Mouse (Mus musculus) heart, adult 2 months (tissue): ENCODE data around the gene Ppp1r35. TPM values are rescaled to one million over a fixed set of nuclear protein-coding genes. Genes with fewer than 3 reads are reported as not detected.
A peak's percentile ranks its signal among the peaks of the same experiment; 100 is the strongest.

Experiments
- DNase-seq, 2 experiments: peaks; one replicate each; pipeline ENCODE4 v3.0.0; 2021
- H3K27ac ChIP-seq: fragments of 200-600 bp; 2 replicates; pipeline ENCODE4 v1.8.1; 2022
- H3K27me3 ChIP-seq: fragments of 200-500 bp; 2 replicates; pipeline ENCODE4 v1.6.1; 2012; ENCODE audit warnings: mild to moderate bottlenecking, low read length, inconsistent platforms, mixed read lengths; ENCODE audit not compliant: control insufficient read depth, insufficient read depth
- H3K36me3 ChIP-seq: fragments of 200-500 bp; 2 replicates; pipeline ENCODE4 v1.6.1; 2012; ENCODE audit warnings: low read length, inconsistent platforms; ENCODE audit not compliant: control insufficient read depth, insufficient read depth
- H3K4me1 ChIP-seq: fragments of 200-500 bp; 2 replicates; pipeline ENCODE4 v1.6.1; 2011; ENCODE audit warnings: low read length; ENCODE audit not compliant: control insufficient read depth, insufficient read depth
- H3K4me3 ChIP-seq: fragments of 200-600 bp; 2 replicates; pipeline ENCODE4 v1.8.1; 2022
- H3K79me2 ChIP-seq: fragments of 200-500 bp; replicated peaks from 2 replicates; pipeline ENCODE4 v1.6.1; 2012; ENCODE audit warnings: mild to moderate bottlenecking, inconsistent platforms, low read length, moderate library complexity, mixed read lengths; ENCODE audit not compliant: control insufficient read depth, insufficient read depth
- H3K9ac ChIP-seq: fragments of 200-500 bp; 2 replicates; pipeline ENCODE4 v1.6.1; 2012; ENCODE audit warnings: low read depth, mild to moderate bottlenecking, control low read depth, inconsistent platforms, low read length, mixed read lengths
- CTCF ChIP-seq: fragments of 200-600 bp; IDR thresholded peaks from 2 replicates; pipeline ENCODE4 v1.8.1; 2022; ENCODE audit warnings: antibody characterized with exemption, mild to moderate bottlenecking, moderate library complexity
- EP300 ChIP-seq: fragments of 200-500 bp; IDR thresholded peaks from 2 replicates; pipeline ENCODE4 v1.6.1; 2011; ENCODE audit warnings: low read depth, low read length, control low read depth; ENCODE audit not compliant: insufficient read depth
- POLR2A ChIP-seq: fragments of 200-500 bp; IDR thresholded peaks from 2 replicates; pipeline ENCODE4 v1.6.1; 2011; ENCODE audit warnings: mild to moderate bottlenecking, low read depth, low read length, control low read depth; ENCODE audit not compliant: insufficient read depth
- WGBS: fragments of 180-500 bp; shearing (Covaris S2); methylation state at CpG from one replicate; pipeline ENCODE4 v1.1.7; 2018; 5-methylcytosine and 5-hydroxymethylcytosine counted together
- intact Hi-C: fragments of 180-260 bp; cut with DNase I; formaldehyde crosslinking; loops from one replicate; pipeline ENCODE4 v1.15.1; 2025
- polyA plus RNA-seq: library from polyadenylated mRNA; depleted of rRNA; stranded (reverse); fragments of >200 nt; gene quantifications from 2 replicates; pipeline ENCODE4 v1.2.3, GENCODE M21; 2012
- total RNA-seq, 2 experiments: library from RNA; stranded (reverse); gene quantifications; 2 replicates each; pipeline ENCODE4 v1.2.3; 2021

Gene Ppp1r35
- total and polyA plus RNA-seq, 3 experiments: 7.4 to 12.0 (median 10.8) TPM

GRCm38 (mm10) chr5:137786109-137786942 lies 7.7 kb downstream of the Ppp1r35 start:
- Histone ChIP-seq H3K4me1 (peaks cover 19% of the 10 kb centered on the region), H3K9ac (peak overlapping the region; percentile 82), H3K4me3 (peak overlapping the region; percentile 64), H3K36me3 (peaks cover 11% of the 10 kb centered on the region), H3K27ac (peak overlapping the region; percentile 97), H3K27me3 (no peaks in the 10 kb centered on the region), H3K79me2 (peaks cover 4% of the 10 kb centered on the region; the same call in 1 of the 2 replicates)
- intact Hi-C loops: loop anchor here (2.0 to 10.0 kb wide), 4 partner anchors 254 to 802 kb away; partner anchors contain the start of genes Epo, Gnb2, Plod3 and Pop7
- TF ChIP-seq EP300 (peak; percentile 75; the same call in 1 of the 2 replicates), POLR2A (peak; percentile 99), CTCF (no peak)
- WGBS: under 1% methylated on average over 79 of the region's 79 CpGs
- peak; percentile 98 to 99 for DNase-seq

GRCm38 (mm10) chr5:137787151-137787928 lies 8.7 kb downstream of the Ppp1r35 start, which contains the start of the genes Mepce and Zcwpw1:
Mepce (minus strand) TSS chr5:137787655.
Zcwpw1 (plus strand) TSS chr5:137787798.
- Histone ChIP-seq H3K9ac (peak within 1 kb of the TSS; percentile 81), H3K36me3 (peaks cover 11% of the 10 kb centered on the region), H3K4me1 (peaks cover 19% of the 10 kb centered on the region), H3K27me3 (no peaks in the 10 kb centered on the region), H3K27ac (peak within 1 kb of the TSS; percentile 97), H3K4me3 (peak within 1 kb of the TSS; percentile 64), H3K79me2 (peaks cover 4% of the 10 kb centered on the region; the same call in 1 of the 2 replicates)
- peak; percentile 85 for TF ChIP-seq EP300
- TF ChIP-seq CTCF: peak; percentile 83
- TF ChIP-seq POLR2A: peak; percentile 77
- WGBS: under 1% methylated on average over 48 of the region's 48 CpGs
- intact Hi-C loops: loop anchor here (2.0 to 10.0 kb wide), 4 partner anchors 255 to 803 kb away; partner anchors contain the start of genes Epo, Gnb2, Plod3 and Pop7
- DNase-seq: peak; percentile 96 to 98

DNA sequence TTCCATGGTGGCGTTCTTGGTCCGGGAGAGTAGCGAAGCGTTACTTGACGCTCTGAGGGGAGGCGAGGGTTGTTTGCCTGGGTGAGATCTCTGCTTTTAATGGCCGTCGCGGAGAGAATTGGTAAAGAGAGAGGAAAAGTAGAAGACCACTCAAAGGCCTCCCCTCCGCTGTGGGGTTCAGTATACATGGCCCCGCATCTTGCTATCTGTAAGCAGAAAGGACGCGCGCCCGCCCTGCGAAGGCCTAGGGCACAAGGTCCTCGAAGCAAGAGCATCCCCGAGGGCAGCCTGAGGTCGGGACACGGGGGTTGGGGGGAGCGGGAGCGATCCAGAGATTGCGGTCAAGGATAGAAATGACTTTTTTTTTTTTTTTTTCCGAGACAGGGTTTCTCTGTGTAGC lies 9.5 kb downstream of the Ppp1r35 start:
- no peak overlapping the region for H3K27ac ChIP-seq
- intact Hi-C loops: loop anchor here (5.0 to 10.0 kb wide), 3 partner anchors 283 to 803 kb away; partner anchors contain the start of genes Plod3, Pop7, Zfp113 and Znhit1
- DNase-seq: peak in 1 of 2 experiments; percentile 23
- TF ChIP-seq POLR2A (no peak), CTCF (no peak), EP300 (no peak)
- H3K36me3 ChIP-seq: peaks cover 11% of the 10 kb centered on the region
- H3K9ac ChIP-seq: no peak overlapping the region
- no peaks in the 10 kb centered on the region for H3K27me3 ChIP-seq
- peaks cover 4% of the 10 kb centered on the region; the same call in 1 of the 2 replicates for H3K79me2 ChIP-seq
- 70% methylated on average over 24 of the region's 24 CpGs for WGBS
- peak overlapping the region; percentile 64 for H3K4me3 ChIP-seq
- H3K4me1 ChIP-seq: peaks cover 18% of the 10 kb centered on the region

DNA sequence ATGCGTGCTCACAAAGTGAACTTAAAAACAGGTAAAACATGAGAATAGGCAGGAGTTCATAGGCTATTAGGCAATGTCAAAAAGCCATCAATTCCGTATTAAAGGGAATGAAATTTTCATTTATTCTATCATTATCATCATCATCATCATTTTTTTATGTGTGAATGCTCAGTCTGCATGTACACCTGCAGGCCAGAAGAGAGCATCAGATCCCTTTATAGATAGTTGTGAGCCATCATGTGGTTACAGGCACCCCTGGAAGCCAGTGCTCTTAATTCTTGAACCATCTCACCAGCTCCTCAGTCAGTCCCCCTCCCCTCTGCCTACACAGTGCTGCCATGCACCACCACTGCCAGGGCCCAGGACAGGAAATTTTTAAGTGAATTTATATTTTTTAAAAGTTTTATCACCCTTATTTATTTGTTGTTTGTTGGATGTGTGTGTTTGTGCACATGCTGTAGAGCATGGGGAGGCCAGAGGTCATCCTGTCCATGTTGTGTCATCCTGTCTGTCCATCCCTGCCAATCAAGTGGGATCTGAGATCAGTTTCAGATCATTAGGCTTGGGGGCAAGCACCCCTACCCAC lies 10.4 kb downstream of the Ppp1r35 start:
- Histone ChIP-seq H3K4me1 (peaks cover 14% of the 10 kb centered on the region), H3K79me2 (peaks cover 4% of the 10 kb centered on the region; the same call in 1 of the 2 replicates), H3K4me3 (no peak overlapping the region), H3K9ac (no peak overlapping the region), H3K36me3 (peaks cover 5% of the 10 kb centered on the region), H3K27me3 (no peaks in the 10 kb centered on the region), H3K27ac (no peak overlapping the region)
- no peak for TF ChIP-seq EP300
- no peak for TF ChIP-seq CTCF
- TF ChIP-seq POLR2A: no peak
- intact Hi-C loops: loop anchor here (5.0 to 10.0 kb wide), 3 partner anchors 284 to 804 kb away; partner anchors contain the start of genes Plod3, Pop7, Zfp113 and Znhit1
- 98% methylated on average over 2 of the region's 2 CpGs for WGBS
- DNase-seq: no peak

DNA sequence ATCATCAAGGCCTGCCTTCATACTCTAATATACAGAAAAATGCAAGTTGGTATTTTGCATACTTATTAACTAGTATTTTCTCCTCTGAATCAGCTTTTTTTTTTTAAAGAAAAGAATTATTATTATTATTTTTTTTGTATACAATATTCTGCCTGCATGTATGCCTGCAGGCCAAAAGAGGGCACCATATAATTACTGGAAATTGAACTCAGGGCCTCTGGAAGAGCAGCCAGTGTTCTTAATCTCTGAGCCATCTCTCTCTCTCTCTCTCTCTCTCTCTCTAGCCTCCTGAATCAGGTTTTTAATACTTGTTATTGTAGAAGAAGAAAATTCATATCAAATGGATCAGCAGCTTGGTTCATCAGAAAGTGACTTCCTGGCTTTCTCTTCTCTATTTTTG lies 12.9 kb downstream of the Ppp1r35 start:
- TF ChIP-seq POLR2A: no peak
- TF ChIP-seq CTCF: peak; percentile 73
- TF ChIP-seq EP300: no peak
- H3K27ac ChIP-seq: no peak overlapping the region
- H3K9ac ChIP-seq: no peak overlapping the region
- no peaks in the 10 kb centered on the region for H3K36me3 ChIP-seq
- no peaks in the 10 kb centered on the region for H3K27me3 ChIP-seq
- intact Hi-C loops: loop anchor here (2.0 to 5.0 kb wide), 3 partner anchors 85 to 181 kb away; no protein-coding TSS in a partner anchor
- DNase-seq: no peak
- H3K4me3 ChIP-seq: no peak overlapping the region
- no peaks in the 10 kb centered on the region for H3K79me2 ChIP-seq
- peaks cover 3% of the 10 kb centered on the region; the same call in 1 of the 2 replicates for H3K4me1 ChIP-seq
